8 mouse cellular contexts compared by ENCODE assay signal in the genomic region with DNA sequence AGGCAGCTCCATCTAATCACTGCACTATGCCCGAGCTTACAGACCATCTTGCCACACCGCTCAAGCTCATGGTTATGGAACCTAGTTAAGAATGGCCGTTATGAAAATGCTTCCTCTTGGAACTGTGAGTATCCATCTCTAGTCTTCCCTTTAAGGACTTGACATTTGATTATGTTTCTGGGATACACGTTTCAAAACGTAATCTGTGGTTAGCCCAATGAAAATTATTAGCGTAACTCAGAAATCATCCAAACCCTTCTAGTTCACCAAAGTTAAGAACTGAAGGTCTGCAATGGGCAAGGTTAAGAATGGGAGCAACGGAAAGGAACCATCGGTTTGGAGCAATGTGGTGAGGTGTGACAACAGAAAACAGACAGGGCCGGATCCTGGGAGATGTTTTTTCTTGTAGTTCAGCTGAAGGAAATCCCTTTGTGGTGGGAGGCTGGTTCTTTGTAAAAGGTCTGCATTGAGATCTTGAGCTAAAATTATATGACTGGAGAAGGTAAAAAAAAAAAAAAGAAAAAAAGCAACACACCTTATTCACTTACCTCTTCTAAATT. TPM values are rescaled to one million over a fixed set of nuclear protein-coding genes. Genes with fewer than 3 reads are reported as not detected.
DNase-seq lines count a peak whose midpoint lies in the region; ATAC-seq lines count a peak whose summit lies in the region.

No protein-coding gene starts in this region.

- H3K36me3 ChIP-seq in forebrain, embryonic 13.5 days (ENCODE audit: poor library complexity, severe bottlenecking): no peaks in the 10 kb centered on the region
- peaks cover 14% of the 10 kb centered on the region; the same call in 1 of the 2 replicates for H3K36me3 ChIP-seq in liver, embryonic 13.5 days

- WGBS in forebrain, embryonic 13.5 days: 44% methylated on average over 9 of the region's 9 CpGs
- 33% methylated on average over 9 of the region's 9 CpGs for WGBS in liver, embryonic 13.5 days (ENCODE audit: insufficient replicate concordance)

- intact Hi-C loops in heart, postnatal 25 days (cut with DNase I): loop anchor here (2.0 to 5.0 kb wide), 4 partner anchors 21 to 165 kb away; no protein-coding TSS in a partner anchor

- H3K9ac ChIP-seq in forebrain, embryonic 13.5 days: peak overlapping the region; percentile 86
- peak overlapping the region; percentile 97 for H3K9ac ChIP-seq in liver, embryonic 13.5 days

- H3K27me3 ChIP-seq in forebrain, embryonic 13.5 days: peaks cover 9% of the 10 kb centered on the region; the same call in 1 of the 2 replicates
- H3K27me3 ChIP-seq in liver, embryonic 13.5 days: no peaks in the 10 kb centered on the region

- H3K4me1 ChIP-seq in forebrain, embryonic 13.5 days: peaks cover 5% of the 10 kb centered on the region; the same call in 1 of the 2 replicates
- H3K4me1 ChIP-seq in liver, embryonic 13.5 days (replicated peaks): peaks cover 59% of the 10 kb centered on the region

- DNase-seq in heart, adult 11 months: peak; percentile 71
- DNase-seq in heart, postnatal 25 days (ENCODE audit: low spot score): no peak
- peak; percentile 62 for DNase-seq in 416B (ENCODE audit: low read depth)
- DNase-seq in liver, embryonic 13.5 days: no peak
- DNase-seq in adrenal gland, adult 18-20 months (ENCODE audit: low spot score in 2 of 2): no peak
- no peak for DNase-seq in cerebellum, postnatal 10 days

- H3K27ac ChIP-seq in forebrain, embryonic 13.5 days: no peak overlapping the region
- peak overlapping the region; percentile 89 for H3K27ac ChIP-seq in liver, embryonic 13.5 days

- ATAC-seq in forebrain, embryonic 13.5 days: no peak
- ATAC-seq in liver, embryonic 13.5 days (ENCODE audit: low read depth): no peak
- ATAC-seq in activated CD4-positive, CD25-positive, alpha-beta regulatory T cell, adult 4 months: no peak

- peak overlapping the region; percentile 95 for H3K4me2 ChIP-seq in forebrain, embryonic 13.5 days
- peak overlapping the region; percentile 96 for H3K4me2 ChIP-seq in liver, embryonic 13.5 days

- peak overlapping the region; percentile 85 for H3K4me3 ChIP-seq in forebrain, embryonic 13.5 days
- H3K4me3 ChIP-seq in liver, embryonic 13.5 days (replicated peaks): peak overlapping the region; percentile 97

- no peaks in the 10 kb centered on the region for H3K9me3 ChIP-seq in forebrain, embryonic 13.5 days (replicated peaks)
- H3K9me3 ChIP-seq in liver, embryonic 13.5 days (replicated peaks): no peaks in the 10 kb centered on the region

RNA-seq across cellular contexts. Expression of a gene that starts 1.2 kb away (rescaled TPM):
- 100 to 1,000 TPM; 842 to 883 TPM for total RNA-seq in heart, postnatal 25 days (2021)
- 5.8 and 6.7 TPM in 2 replicates for polyA plus RNA-seq in forebrain, embryonic 13.5 days (2015; fragmentation: Nextera tagmentation; extraction: Ambion mirVana)
- 41.6 and 52.0 TPM in 2 replicates for polyA plus RNA-seq in liver, embryonic 13.5 days (2015; fragmentation: Nextera tagmentation; extraction: Ambion mirVana)
- 100 to 1,000 TPM; 403 to 767 TPM for total RNA-seq in adrenal gland, adult 18-20 months (2021)
- 1 to 10 TPM; 8.1 to 9.7 TPM for polyA plus RNA-seq in activated CD4-positive, CD25-positive, alpha-beta regulatory T cell, adult 4 months (2017; shearing (Covaris generic))

Comparison
In these comparisons a context has a peak if more than half of its experiments do, and no peak if none do; other contexts are left out.
1. DNase-seq: peak in heart, adult 11 months (single experiment) and 416B (single experiment); none in heart, postnatal 25 days (single experiment), liver, embryonic 13.5 days (single experiment), adrenal gland, adult 18-20 months (0 of 2) and cerebellum, postnatal 10 days (0 of 2).